Mouse (Mus musculus) kidney, adult 2 months (tissue): ENCODE data around the gene Mettl7a2.

Experiments
- CTCF ChIP-seq: fragments of 200-500 bp; conservative IDR thresholded peaks from 2 replicates; pipeline ENCODE4 v1.5.1; 2011; ENCODE audit warnings: low read depth, mild to moderate bottlenecking, control low read depth, low read length, moderate library complexity, mixed read lengths; ENCODE audit not compliant: insufficient read depth, insufficient read length
- POLR2A ChIP-seq: fragments of 200-500 bp; IDR thresholded peaks from one replicate; pipeline ENCODE4 v1.6.1; 2011; ENCODE audit warnings: low read depth, low read length, control low read depth

- TF ChIP-seq CTCF (no peak), POLR2A (no peak)
Measured at GRCm38 (mm10) chr15:100345484-100345883, 7.5 kb upstream of the Mettl7a2 start.
